Mouse (Mus musculus) liver, embryonic 15.5 days (tissue): ENCODE data around the gene C1qc. TPM values are rescaled to one million over a fixed set of nuclear protein-coding genes. Genes with fewer than 3 reads are reported as not detected.

Experiments
- ATAC-seq: fragments of 200-750 bp; cut with Nextera tagmentation; 2 replicates; pipeline ENCODE4 v1.8.0; 2017; ENCODE audit warnings: moderate number of reproducible peaks, mild to moderate bottlenecking, moderate library complexity; ENCODE audit not compliant: insufficient read depth
- H3K27ac ChIP-seq: fragments of 300-500 bp; sonication (generic); replicated peaks from 2 replicates; pipeline ENCODE4 v1.5.1; 2015; ENCODE audit warnings: mild to moderate bottlenecking, inconsistent platforms
- H3K27me3 ChIP-seq: fragments of 300-500 bp; sonication (generic); 2 replicates; pipeline ENCODE4 v1.6.1; 2015; ENCODE audit warnings: mild to moderate bottlenecking, inconsistent platforms
- H3K36me3 ChIP-seq: fragments of 300-500 bp; sonication (generic); replicated peaks from 2 replicates; pipeline ENCODE4 v1.6.1; 2015; ENCODE audit warnings: moderate library complexity, mild to moderate bottlenecking, inconsistent platforms
- H3K4me1 ChIP-seq: fragments of 300-500 bp; sonication (generic); replicated peaks from 2 replicates; pipeline ENCODE4 v1.6.1; 2015; ENCODE audit warnings: inconsistent platforms
- H3K4me2 ChIP-seq: fragments of 300-500 bp; sonication (generic); 2 replicates; pipeline ENCODE4 v1.6.1; 2015; ENCODE audit warnings: moderate library complexity, mild to moderate bottlenecking, inconsistent platforms
- H3K4me3 ChIP-seq: fragments of 300-500 bp; sonication (generic); replicated peaks from 2 replicates; pipeline ENCODE4 v1.5.1; 2015; ENCODE audit warnings: mild to moderate bottlenecking, inconsistent platforms
- H3K9ac ChIP-seq: fragments of 300-500 bp; sonication (generic); 2 replicates; pipeline ENCODE4 v1.6.1; 2015; ENCODE audit warnings: moderate library complexity, mild to moderate bottlenecking, inconsistent platforms
- H3K9me3 ChIP-seq: fragments of 300-500 bp; sonication (generic); replicated peaks from 2 replicates; pipeline ENCODE4 v1.6.1; 2016; ENCODE audit warnings: inconsistent platforms
- WGBS: fragments of 180-500 bp; shearing (Covaris S2); methylation state at CpG from one replicate; pipeline ENCODE4 v1.1.7; 2015; ENCODE audit warnings: mixed read lengths; ENCODE audit not compliant: insufficient replicate concordance; 5-methylcytosine and 5-hydroxymethylcytosine counted together
- polyA plus RNA-seq: library from polyadenylated mRNA; unstranded; fragments of >200 nt; fragmentation: Nextera tagmentation; extraction: Ambion mirVana; gene quantifications from 2 replicates; pipeline ENCODE4 v1.2.1, GENCODE M21; 2015

Gene C1qc
- polyA plus RNA-seq, 1 experiment from 2014 or later, result 59.0 TPM

DNA sequence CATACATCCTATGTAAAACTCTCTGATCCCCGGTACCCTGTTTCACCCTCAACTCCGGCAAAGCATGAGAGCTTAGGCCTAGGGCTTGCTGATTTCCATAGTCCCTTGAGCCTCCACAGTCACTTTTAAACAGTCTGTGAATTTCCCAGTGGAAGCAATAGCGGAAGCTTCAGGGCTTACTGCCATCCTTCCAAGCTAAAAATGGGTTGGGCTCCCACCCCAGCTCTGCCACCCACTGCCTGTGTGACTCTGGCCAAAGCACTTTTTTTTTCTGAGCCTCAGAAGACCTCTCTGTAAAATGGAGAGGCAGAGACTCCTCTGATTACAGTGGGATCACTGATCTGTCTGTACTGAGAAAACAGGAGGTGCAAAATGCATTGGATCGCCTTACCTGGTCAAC is 44.3 kb downstream of the C1qc start:
- no peak for ATAC-seq

GRCm38 (mm10) chr4:136847166-136847565 is 45.7 kb downstream of the C1qc start:
- H3K4me1 ChIP-seq, result no peaks in the 10 kb centered on the region
- H3K27ac ChIP-seq, result no peak overlapping the region
- no peaks in the 10 kb centered on the region for H3K36me3 ChIP-seq
- H3K4me3 ChIP-seq, result no peak overlapping the region
- no peaks in the 10 kb centered on the region for H3K27me3 ChIP-seq
- 65% methylated on average over 6 of the region's 6 CpGs for WGBS
- no peak overlapping the region for H3K9ac ChIP-seq
- no peak for ATAC-seq
- no peaks in the 10 kb centered on the region for H3K9me3 ChIP-seq
- no peak overlapping the region for H3K4me2 ChIP-seq

More for the DNA sequence above, 44.3 kb downstream of the C1qc start:
- H3K36me3 ChIP-seq, result no peaks in the 10 kb centered on the region
- H3K9me3 ChIP-seq, result no peaks in the 10 kb centered on the region
- no peaks in the 10 kb centered on the region for H3K27me3 ChIP-seq
- H3K9ac ChIP-seq, result no peak overlapping the region
- H3K4me2 ChIP-seq, result no peak overlapping the region
- no peak overlapping the region for H3K27ac ChIP-seq
- H3K4me1 ChIP-seq, result no peaks in the 10 kb centered on the region
- no peak overlapping the region for H3K4me3 ChIP-seq
- WGBS, result 43% methylated on average over 4 of the region's 4 CpGs

GRCm38 (mm10) chr4:136842802-136843201 is 50.1 kb downstream of the C1qc start:
- Histone ChIP-seq H3K27ac (no peak overlapping the region), H3K27me3 (peaks cover 26% of the 10 kb centered on the region), H3K4me3 (no peak overlapping the region), H3K4me2 (no peak overlapping the region), H3K9ac (no peak overlapping the region), H3K36me3 (no peaks in the 10 kb centered on the region), H3K4me1 (no peaks in the 10 kb centered on the region), H3K9me3 (no peaks in the 10 kb centered on the region)
- WGBS, result 58% methylated on average over 10 of the region's 10 CpGs
- ATAC-seq, result no peak

GRCm38 (mm10) chr4:136842033-136842432 is 50.8 kb downstream of the C1qc start:
- Histone ChIP-seq H3K36me3 (no peaks in the 10 kb centered on the region), H3K4me3 (no peak overlapping the region), H3K4me2 (no peak overlapping the region), H3K27ac (no peak overlapping the region), H3K4me1 (no peaks in the 10 kb centered on the region), H3K9ac (no peak overlapping the region), H3K9me3 (no peaks in the 10 kb centered on the region), H3K27me3 (peaks cover 34% of the 10 kb centered on the region)
- ATAC-seq, result no peak
- 27% methylated on average over 4 of the region's 4 CpGs for WGBS

GRCm38 (mm10) chr4:136841056-136841455 is 51.8 kb downstream of the C1qc start:
- no peak overlapping the region for H3K9ac ChIP-seq
- no peak for ATAC-seq
- H3K4me3 ChIP-seq, result no peak overlapping the region
- H3K9me3 ChIP-seq, result no peaks in the 10 kb centered on the region
- H3K36me3 ChIP-seq, result no peaks in the 10 kb centered on the region
- peaks cover 6% of the 10 kb centered on the region for H3K4me1 ChIP-seq
- WGBS, result 11% methylated on average over 5 of the region's 5 CpGs
- peaks cover 44% of the 10 kb centered on the region for H3K27me3 ChIP-seq
- H3K27ac ChIP-seq, result no peak overlapping the region
- H3K4me2 ChIP-seq, result no peak overlapping the region

Other genes starting within 250 kb of the C1qc start
- gene Ephb2, start 57.1 kb downstream of the C1qc start, polyA plus RNA-seq, result 0.23 and 0.28 TPM in 2 replicates
- 109 and 134 TPM in 2 replicates for gene C1qb, start 6.9 kb downstream of the C1qc start, polyA plus RNA-seq
- gene C1qa, start 5.7 kb upstream of the C1qc start, polyA plus RNA-seq, result 57.8 and 69.3 TPM in 2 replicates
- 0.25 and 0.33 TPM in 2 replicates for gene Epha8, start 63.8 kb upstream of the C1qc start, polyA plus RNA-seq
- gene Zbtb40, start 155.7 kb upstream of the C1qc start, polyA plus RNA-seq, result 1.0 and 1.5 TPM in 2 replicates